Mouse (Mus musculus): ENCODE measurements at regions not wholly inside any gene's neighbourhood (a gene's known extent, or its start where the extent isn't known, plus 50 kb on each side); places are given as distances from the start of the nearest gene placed in this dataset.

- H3K27ac ChIP-seq (replicated peaks; ENCODE audit: low read depth, low read length): no peak overlapping the region
- DNase-seq (ENCODE audit: low spot score) (peak; percentile 80), ATAC-seq (ENCODE audit: low read depth) (peak; percentile 91)
- H3K4me1 ChIP-seq (ENCODE audit: control insufficient read depth, insufficient read depth, low read length): no peaks in the 10 kb centered on the region
- H3K4me3 ChIP-seq (ENCODE audit: low read depth, low read length): no peak overlapping the region
- no peaks in the 10 kb centered on the region for H3K36me3 ChIP-seq (ENCODE audit: control insufficient read depth, insufficient read depth, low read length)
- no peak overlapping the region for H3K4me2 ChIP-seq (ENCODE audit: low read depth, low read length)
- H3K9ac ChIP-seq (ENCODE audit: low read depth, low read length): no peak overlapping the region
- 27% methylated on average over 5 of the region's 5 CpGs for WGBS
- H3K27me3 ChIP-seq (replicated peaks; ENCODE audit: control insufficient read depth, insufficient read depth, low read length): no peaks in the 10 kb centered on the region
- H3K9me3 ChIP-seq (ENCODE audit: control insufficient read depth, low read length): no peaks in the 10 kb centered on the region
Observed at GRCm38 (mm10) chr11:18444101-18444500, 490.4 kb upstream of the Etaa1 start.

GRCm38 (mm10) chr11:18443156-18443555 is 489.5 kb upstream of the Etaa1 start:
- no peak overlapping the region for H3K4me2 ChIP-seq (ENCODE audit: low read depth, low read length)
- 43% methylated on average over 2 of the region's 2 CpGs for WGBS
- no peaks in the 10 kb centered on the region for H3K27me3 ChIP-seq (replicated peaks; ENCODE audit: control insufficient read depth, insufficient read depth, low read length)
- H3K4me3 ChIP-seq (ENCODE audit: low read depth, low read length): no peak overlapping the region
- no peaks in the 10 kb centered on the region for H3K4me1 ChIP-seq (ENCODE audit: control insufficient read depth, insufficient read depth, low read length)
- H3K36me3 ChIP-seq (ENCODE audit: control insufficient read depth, insufficient read depth, low read length): no peaks in the 10 kb centered on the region
- H3K9ac ChIP-seq (ENCODE audit: low read depth, low read length): no peak overlapping the region
- no peaks in the 10 kb centered on the region for H3K9me3 ChIP-seq (ENCODE audit: control insufficient read depth, low read length)
- ATAC-seq (ENCODE audit: low read depth) (no peak), DNase-seq (ENCODE audit: low spot score) (no peak)
- H3K27ac ChIP-seq (replicated peaks; ENCODE audit: low read depth, low read length): no peak overlapping the region

GRCm38 (mm10) chr11:18437834-18438611 is 484.3 kb upstream of the Etaa1 start:
- no peak overlapping the region for H3K9ac ChIP-seq (ENCODE audit: low read depth, low read length)
- no peaks in the 10 kb centered on the region for H3K9me3 ChIP-seq (ENCODE audit: control insufficient read depth, low read length)
- H3K4me2 ChIP-seq (ENCODE audit: low read depth, low read length): no peak overlapping the region
- H3K4me1 ChIP-seq (ENCODE audit: control insufficient read depth, insufficient read depth, low read length): no peaks in the 10 kb centered on the region
- DNase-seq (ENCODE audit: low spot score) (no peak), ATAC-seq (ENCODE audit: low read depth) (no peak)
- H3K4me3 ChIP-seq (ENCODE audit: low read depth, low read length): no peak overlapping the region
- no peaks in the 10 kb centered on the region for H3K27me3 ChIP-seq (replicated peaks; ENCODE audit: control insufficient read depth, insufficient read depth, low read length)
- no peak overlapping the region for H3K27ac ChIP-seq (replicated peaks; ENCODE audit: low read depth, low read length)
- H3K36me3 ChIP-seq (ENCODE audit: control insufficient read depth, insufficient read depth, low read length): no peaks in the 10 kb centered on the region
- 84% methylated on average over 6 of the region's 6 CpGs for WGBS

GRCm38 (mm10) chr11:18421076-18421475 is 467.4 kb upstream of the Etaa1 start:
- WGBS: 91% methylated on average over 3 of the region's 3 CpGs

GRCm38 (mm10) chr11:18413769-18414168 is 460.1 kb upstream of the Etaa1 start:
- no peaks in the 10 kb centered on the region for H3K27me3 ChIP-seq (replicated peaks; ENCODE audit: control insufficient read depth, insufficient read depth, low read length)
- H3K4me1 ChIP-seq (ENCODE audit: control insufficient read depth, insufficient read depth, low read length): no peaks in the 10 kb centered on the region
- no peak overlapping the region for H3K9ac ChIP-seq (ENCODE audit: low read depth, low read length)
- no peak for ATAC-seq (ENCODE audit: low read depth)
- H3K36me3 ChIP-seq (ENCODE audit: control insufficient read depth, insufficient read depth, low read length): no peaks in the 10 kb centered on the region
- H3K4me2 ChIP-seq (ENCODE audit: low read depth, low read length): no peak overlapping the region
- no peak overlapping the region for H3K27ac ChIP-seq (replicated peaks; ENCODE audit: low read depth, low read length)
- no peak overlapping the region for H3K4me3 ChIP-seq (ENCODE audit: low read depth, low read length)
- H3K9me3 ChIP-seq (ENCODE audit: control insufficient read depth, low read length): no peaks in the 10 kb centered on the region
- 50% methylated on average over 1 of the region's 1 CpGs for WGBS
- DNase-seq (ENCODE audit: low spot score): no peak

More at GRCm38 (mm10) chr11:18421076-18421475, 467.4 kb upstream of the Etaa1 start:
- ATAC-seq (ENCODE audit: low read depth): no peak
- Histone ChIP-seq H3K36me3 (ENCODE audit: control insufficient read depth, insufficient read depth, low read length) (no peaks in the 10 kb centered on the region), H3K27ac (replicated peaks; ENCODE audit: low read depth, low read length) (no peak overlapping the region), H3K4me1 (ENCODE audit: control insufficient read depth, insufficient read depth, low read length) (no peaks in the 10 kb centered on the region), H3K4me2 (ENCODE audit: low read depth, low read length) (no peak overlapping the region), H3K27me3 (replicated peaks; ENCODE audit: control insufficient read depth, insufficient read depth, low read length) (no peaks in the 10 kb centered on the region), H3K9me3 (ENCODE audit: control insufficient read depth, low read length) (no peaks in the 10 kb centered on the region), H3K4me3 (ENCODE audit: low read depth, low read length) (no peak overlapping the region), H3K9ac (ENCODE audit: low read depth, low read length) (no peak overlapping the region)
- no peak for DNase-seq (ENCODE audit: low spot score)

- Histone ChIP-seq H3K9me3 (ENCODE audit: control insufficient read depth, low read length) (no peaks in the 10 kb centered on the region), H3K36me3 (ENCODE audit: control insufficient read depth, insufficient read depth, low read length) (no peaks in the 10 kb centered on the region), H3K4me2 (ENCODE audit: low read depth, low read length) (no peak overlapping the region), H3K9ac (ENCODE audit: low read depth, low read length) (no peak overlapping the region), H3K27ac (replicated peaks; ENCODE audit: low read depth, low read length) (no peak overlapping the region), H3K27me3 (replicated peaks; ENCODE audit: control insufficient read depth, insufficient read depth, low read length) (no peaks in the 10 kb centered on the region), H3K4me3 (ENCODE audit: low read depth, low read length) (no peak overlapping the region), H3K4me1 (ENCODE audit: control insufficient read depth, insufficient read depth, low read length) (no peaks in the 10 kb centered on the region)
- DNase-seq (ENCODE audit: low spot score): no peak
- no peak for ATAC-seq (ENCODE audit: low read depth)
- 75% methylated on average over 8 of the region's 8 CpGs for WGBS
Observed at GRCm38 (mm10) chr11:18408071-18408752, 454.5 kb upstream of the Etaa1 start.

- WGBS: 63% methylated on average over 4 of the region's 4 CpGs
- Histone ChIP-seq H3K27me3 (replicated peaks; ENCODE audit: control insufficient read depth, insufficient read depth, low read length) (no peaks in the 10 kb centered on the region), H3K4me1 (ENCODE audit: control insufficient read depth, insufficient read depth, low read length) (no peaks in the 10 kb centered on the region), H3K9ac (ENCODE audit: low read depth, low read length) (no peak overlapping the region), H3K27ac (replicated peaks; ENCODE audit: low read depth, low read length) (no peak overlapping the region), H3K4me2 (ENCODE audit: low read depth, low read length) (no peak overlapping the region), H3K9me3 (ENCODE audit: control insufficient read depth, low read length) (no peaks in the 10 kb centered on the region), H3K36me3 (ENCODE audit: control insufficient read depth, insufficient read depth, low read length) (no peaks in the 10 kb centered on the region), H3K4me3 (ENCODE audit: low read depth, low read length) (no peak overlapping the region)
- no peak for ATAC-seq (ENCODE audit: low read depth)
- DNase-seq (ENCODE audit: low spot score): no peak
Observed at GRCm38 (mm10) chr11:18399561-18399960, 445.9 kb upstream of the Etaa1 start.

- H3K4me3 ChIP-seq (ENCODE audit: low read depth, low read length): no peak overlapping the region
- peak; percentile 16 for DNase-seq (ENCODE audit: low spot score)
- H3K4me1 ChIP-seq (ENCODE audit: control insufficient read depth, insufficient read depth, low read length): no peaks in the 10 kb centered on the region
- no peak for ATAC-seq (ENCODE audit: low read depth)
- H3K9me3 ChIP-seq (ENCODE audit: control insufficient read depth, low read length): no peaks in the 10 kb centered on the region
- H3K9ac ChIP-seq (ENCODE audit: low read depth, low read length): no peak overlapping the region
- 63% methylated on average over 6 of the region's 6 CpGs for WGBS
- H3K27me3 ChIP-seq (replicated peaks; ENCODE audit: control insufficient read depth, insufficient read depth, low read length): no peaks in the 10 kb centered on the region
- H3K36me3 ChIP-seq (ENCODE audit: control insufficient read depth, insufficient read depth, low read length): no peaks in the 10 kb centered on the region
- H3K27ac ChIP-seq (replicated peaks; ENCODE audit: low read depth, low read length): no peak overlapping the region
- no peak overlapping the region for H3K4me2 ChIP-seq (ENCODE audit: low read depth, low read length)
Observed at GRCm38 (mm10) chr11:18396397-18396796, 442.7 kb upstream of the Etaa1 start.

GRCm38 (mm10) chr11:18395631-18396030 is 442.0 kb upstream of the Etaa1 start:
- no peak overlapping the region for H3K4me3 ChIP-seq (ENCODE audit: low read depth, low read length)
- ATAC-seq (ENCODE audit: low read depth) (no peak), DNase-seq (ENCODE audit: low spot score) (peak; percentile 22)
- no peak overlapping the region for H3K9ac ChIP-seq (ENCODE audit: low read depth, low read length)
- no peak overlapping the region for H3K27ac ChIP-seq (replicated peaks; ENCODE audit: low read depth, low read length)
- 71% methylated on average over 4 of the region's 4 CpGs for WGBS
- no peaks in the 10 kb centered on the region for H3K9me3 ChIP-seq (ENCODE audit: control insufficient read depth, low read length)
- H3K4me2 ChIP-seq (ENCODE audit: low read depth, low read length): no peak overlapping the region
- H3K4me1 ChIP-seq (ENCODE audit: control insufficient read depth, insufficient read depth, low read length): no peaks in the 10 kb centered on the region
- H3K27me3 ChIP-seq (replicated peaks; ENCODE audit: control insufficient read depth, insufficient read depth, low read length): no peaks in the 10 kb centered on the region
- H3K36me3 ChIP-seq (ENCODE audit: control insufficient read depth, insufficient read depth, low read length): no peaks in the 10 kb centered on the region

Data from embryonic facial prominence, embryonic 14.5 days (tissue).